ENCODE assay signal across 22 mouse cellular contexts in the genomic region with DNA sequence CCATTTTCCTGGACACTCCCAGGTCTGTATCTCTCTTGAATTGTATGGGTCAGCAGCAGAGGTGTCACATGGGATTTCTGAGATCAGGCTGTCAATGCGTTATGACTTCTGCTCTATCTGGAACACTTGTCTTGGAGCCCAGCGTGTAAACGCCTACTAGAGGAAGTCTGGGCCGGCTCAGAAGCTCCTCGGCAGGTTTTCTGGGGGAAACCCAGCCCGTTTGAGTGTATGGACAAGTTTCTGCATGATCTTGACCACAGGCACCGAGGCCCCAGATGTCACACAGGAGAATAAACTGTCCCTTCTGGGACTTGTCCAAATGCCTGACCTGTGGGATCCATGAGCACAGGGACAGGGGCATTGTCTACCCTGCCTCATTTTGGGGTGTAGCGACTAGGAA.
DNase-seq lines count a peak whose midpoint lies in the region; ATAC-seq and TF ChIP-seq lines count a peak whose summit lies in the region.
"Had no signal": no experiment of that assay in that cellular context is flagged by ENCODE, and none has a peak within 500 bp of the region (broad histone marks: within the 10 kb centered on the region; RNA-seq: fewer than 3 reads in every experiment).

No protein-coding gene starts in this region.

- H3K9me3 ChIP-seq in kidney, embryonic 16.5 days (ENCODE audit: low read length): no peaks in the 10 kb centered on the region
- H3K9me3 ChIP-seq in limb, embryonic 10.5 days (replicated peaks): no peaks in the 10 kb centered on the region
- H3K9me3 ChIP-seq: hindbrain, embryonic 15.5 days; limb, embryonic 13.5 days; megakaryocyte, embryonic 14.5 days; neural tube, embryonic 13.5 days; stomach, embryonic 15.5 days had no signal

- H3K36me3 ChIP-seq in kidney, adult 2 months (ENCODE audit: control insufficient read depth, insufficient read depth, low read length): no peaks in the 10 kb centered on the region
- no peaks in the 10 kb centered on the region for H3K36me3 ChIP-seq in kidney, embryonic 16.5 days (ENCODE audit: insufficient read depth, low read length)
- no peaks in the 10 kb centered on the region for H3K36me3 ChIP-seq in limb, embryonic 10.5 days
- H3K36me3 ChIP-seq: hindbrain, embryonic 15.5 days; limb, embryonic 13.5 days; neural tube, embryonic 13.5 days; stomach, embryonic 15.5 days had no signal

- no peak overlapping the region for H3K9ac ChIP-seq in kidney, embryonic 16.5 days (replicated peaks; ENCODE audit: low read length)
- H3K9ac ChIP-seq: forebrain, postnatal 0 days; hindbrain, embryonic 15.5 days; limb, embryonic 13.5 days; neural tube, embryonic 13.5 days; stomach, embryonic 15.5 days had no signal

- H3K27me3 ChIP-seq in kidney, adult 2 months (replicated peaks; ENCODE audit: control insufficient read depth, insufficient read depth, low read length): no peaks in the 10 kb centered on the region
- no peaks in the 10 kb centered on the region for H3K27me3 ChIP-seq in kidney, embryonic 16.5 days (ENCODE audit: insufficient read depth, low read length)
- H3K27me3 ChIP-seq in limb, embryonic 10.5 days (ENCODE audit: low read depth, poor library complexity, severe bottlenecking): peaks cover 18% of the 10 kb centered on the region; the same call in 1 of the 2 replicates
- H3K27me3 ChIP-seq: hindbrain, embryonic 15.5 days; neural tube, embryonic 13.5 days; stomach, embryonic 15.5 days had no signal

- no peak for ATAC-seq in kidney, embryonic 16.5 days (ENCODE audit: low FRiP score, low TSS enrichment)
- ATAC-seq: forebrain, postnatal 0 days; intestine, postnatal 0 days had no signal

- H3K4me1 ChIP-seq in kidney, adult 2 months (ENCODE audit: control insufficient read depth, insufficient read depth, low read length): no peaks in the 10 kb centered on the region
- H3K4me1 ChIP-seq in kidney, embryonic 16.5 days (ENCODE audit: insufficient read depth, low read length): peaks cover 13% of the 10 kb centered on the region
- H3K4me1 ChIP-seq in brown adipose tissue, adult 24 weeks (ENCODE audit: control insufficient read depth, insufficient read depth, insufficient read length, low read length): peaks cover 30% of the 10 kb centered on the region
- peaks cover 69% of the 10 kb centered on the region for H3K4me1 ChIP-seq in limb, embryonic 10.5 days

- WGBS in kidney, adult 2 months: 71% methylated on average over 8 of the region's 8 CpGs
- WGBS in kidney, embryonic 16.5 days: 67% methylated on average over 8 of the region's 8 CpGs
- 69% methylated on average over 8 of the region's 8 CpGs for WGBS in limb, embryonic 10.5 days

- TF ChIP-seq POLR2A in kidney, adult 2 months (IDR thresholded peaks at IDR 0.05; ENCODE audit: low read depth, low read length): no peak

- no peak overlapping the region for H3K4me2 ChIP-seq in kidney, embryonic 16.5 days (replicated peaks; ENCODE audit: low read depth, low read length)
- H3K4me2 ChIP-seq: hindbrain, embryonic 15.5 days; limb, embryonic 13.5 days; neural tube, embryonic 13.5 days; stomach, embryonic 15.5 days had no signal

- DNase-seq in kidney, adult 2 months: peak; percentile 9
- peak; percentile 19 for DNase-seq in A20 (ENCODE audit: low read depth, low spot score)
- DNase-seq in limb, embryonic 10.5 days (ENCODE audit: low spot score): no peak
- no peak for DNase-seq in cerebellum, adult 11-12 months
- DNase-seq in left cerebral cortex, adult 9 months (ENCODE audit: low spot score in 2 of 2): no peak
- DNase-seq: adrenal gland, adult 8-10 months; cerebellum, adult 2 months; forebrain, postnatal 0 days; gastrocnemius, postnatal 14 days; kidney, postnatal 10 days; lung, postnatal 10 days had no signal

- no peak overlapping the region for H3K27ac ChIP-seq in kidney, adult 2 months (ENCODE audit: insufficient read depth, low read depth, low read length)
- H3K27ac ChIP-seq in kidney, embryonic 16.5 days (ENCODE audit: low read length): no peak overlapping the region
- H3K27ac ChIP-seq in brown adipose tissue, adult 24 weeks (replicated peaks; ENCODE audit: low read depth, low read length): peak overlapping the region; percentile 77
- peak overlapping the region; percentile 25; the same call in 1 of the 2 replicates for H3K27ac ChIP-seq in limb, embryonic 10.5 days
- H3K27ac ChIP-seq: hindbrain, embryonic 15.5 days; layer of hippocampus, adult 2 months; left cerebral cortex, adult 2 months; limb, embryonic 13.5 days; neural tube, embryonic 13.5 days; stomach, embryonic 15.5 days had no signal

- H3K4me3 ChIP-seq in kidney, adult 2 months (ENCODE audit: insufficient read depth, low read depth, low read length): no peak overlapping the region
- H3K4me3 ChIP-seq in kidney, embryonic 16.5 days (ENCODE audit: low read length): no peak overlapping the region
- no peak overlapping the region for H3K4me3 ChIP-seq in brown adipose tissue, adult 24 weeks (ENCODE audit: insufficient read depth, low read depth, low read length)
- no peak overlapping the region for H3K4me3 ChIP-seq in limb, embryonic 10.5 days
- H3K4me3 ChIP-seq: erythroblast, embryonic 14.5 days; hindbrain, embryonic 15.5 days; layer of hippocampus, adult 2 months; left cerebral cortex, adult 2 months; limb, embryonic 13.5 days; neural tube, embryonic 13.5 days; stomach, embryonic 15.5 days had no signal

- TF ChIP-seq CTCF in kidney, adult 2 months (conservative IDR thresholded peaks at IDR 0.05; ENCODE audit: insufficient read depth, insufficient read length, low read depth, low read length): no peak

Comparison
In these comparisons a context has a peak if more than half of its experiments do, and no peak if none do; other contexts are left out.
1. DNase-seq: peak in kidney, adult 2 months (single experiment) and A20 (single experiment); none in limb, embryonic 10.5 days (single experiment), cerebellum, adult 11-12 months (single experiment) and left cerebral cortex, adult 9 months (0 of 2).
2. H3K27ac ChIP-seq: peak in brown adipose tissue, adult 24 weeks (single experiment) and limb, embryonic 10.5 days (single experiment); none in kidney, adult 2 months (single experiment) and kidney, embryonic 16.5 days (single experiment).